Mouse (Mus musculus) erythroblast, embryonic 14.5 days (primary cell): Measurements from ENCODE around the gene Timm22. TPM values are rescaled to one million over a fixed set of nuclear protein-coding genes. Genes with fewer than 3 reads are reported as not detected.

Experiments
- H3K27me3 ChIP-seq: 2 replicates; pipeline ENCODE4 v1.6.1; 2012; ENCODE audit warnings: inconsistent platforms; ENCODE audit not compliant: control insufficient read depth
- H3K36me3 ChIP-seq: 2 replicates; pipeline ENCODE4 v1.6.1; 2012; ENCODE audit warnings: mild to moderate bottlenecking, inconsistent platforms; ENCODE audit not compliant: control insufficient read depth
- H3K4me1 ChIP-seq: 2 replicates; pipeline ENCODE4 v1.6.1; 2012; ENCODE audit warnings: inconsistent platforms; ENCODE audit not compliant: control insufficient read depth
- H3K4me3 ChIP-seq: replicated peaks from 2 replicates; pipeline ENCODE3; 2012; ENCODE audit warnings: moderate library complexity, mild to moderate bottlenecking, inconsistent platforms
- H3K9me3 ChIP-seq: 2 replicates; pipeline ENCODE4 v1.6.1; 2012; ENCODE audit warnings: low read length, inconsistent platforms, mixed read lengths; ENCODE audit not compliant: control insufficient read depth
- GATA1 ChIP-seq: IDR thresholded peaks from 2 replicates; pipeline ENCODE4 v1.6.1; 2012; ENCODE audit warnings: low read length, inconsistent platforms, mixed read lengths
- TAL1 ChIP-seq: IDR thresholded peaks from 3 replicates; pipeline ENCODE4 v1.6.1; 2012; ENCODE audit warnings: low read length, inconsistent platforms, mixed read lengths
- polyA plus RNA-seq: library from polyadenylated mRNA; stranded (reverse); fragments of >175 nt; gene quantifications from 2 replicates; pipeline ENCODE4 v1.2.3, GENCODE M21; 2012

The Timm22 gene
- polyA plus RNA-seq, 1 experiment, result 0.77 TPM

GRCm38 (mm10) chr11:76439666-76440065 lies 32.9 kb downstream of the Timm22 start:
- peaks cover 19% of the 10 kb centered on the region for H3K27me3 ChIP-seq
- no peaks in the 10 kb centered on the region for H3K4me1 ChIP-seq
- no peaks in the 10 kb centered on the region for H3K36me3 ChIP-seq
- no peaks in the 10 kb centered on the region for H3K9me3 ChIP-seq
- no peak for TF ChIP-seq TAL1
- TF ChIP-seq GATA1, result no peak
- H3K4me3 ChIP-seq, result no peak overlapping the region

GRCm38 (mm10) chr11:76445459-76445858 lies 38.7 kb downstream of the Timm22 start:
- no peak for TF ChIP-seq TAL1
- no peak for TF ChIP-seq GATA1
- Histone ChIP-seq H3K4me3 (no peak overlapping the region), H3K4me1 (no peaks in the 10 kb centered on the region), H3K27me3 (no peaks in the 10 kb centered on the region), H3K36me3 (no peaks in the 10 kb centered on the region), H3K9me3 (no peaks in the 10 kb centered on the region)

GRCm38 (mm10) chr11:76446251-76446650 lies 39.5 kb downstream of the Timm22 start:
- Histone ChIP-seq H3K27me3 (no peaks in the 10 kb centered on the region), H3K4me1 (no peaks in the 10 kb centered on the region), H3K36me3 (no peaks in the 10 kb centered on the region), H3K9me3 (no peaks in the 10 kb centered on the region), H3K4me3 (no peak overlapping the region)
- no peak for TF ChIP-seq TAL1
- TF ChIP-seq GATA1, result no peak

GRCm38 (mm10) chr11:76449520-76450201 lies 42.9 kb downstream of the Timm22 start:
- Histone ChIP-seq H3K4me1 (no peaks in the 10 kb centered on the region), H3K36me3 (no peaks in the 10 kb centered on the region), H3K27me3 (no peaks in the 10 kb centered on the region), H3K9me3 (no peaks in the 10 kb centered on the region), H3K4me3 (no peak overlapping the region)
- no peak for TF ChIP-seq GATA1
- no peak for TF ChIP-seq TAL1

GRCm38 (mm10) chr11:76450202-76450561 lies 43.4 kb downstream of the Timm22 start:
- Histone ChIP-seq H3K27me3 (no peaks in the 10 kb centered on the region), H3K9me3 (no peaks in the 10 kb centered on the region), H3K36me3 (no peaks in the 10 kb centered on the region), H3K4me3 (no peak overlapping the region), H3K4me1 (no peaks in the 10 kb centered on the region)
- no peak for TF ChIP-seq GATA1

DNA sequence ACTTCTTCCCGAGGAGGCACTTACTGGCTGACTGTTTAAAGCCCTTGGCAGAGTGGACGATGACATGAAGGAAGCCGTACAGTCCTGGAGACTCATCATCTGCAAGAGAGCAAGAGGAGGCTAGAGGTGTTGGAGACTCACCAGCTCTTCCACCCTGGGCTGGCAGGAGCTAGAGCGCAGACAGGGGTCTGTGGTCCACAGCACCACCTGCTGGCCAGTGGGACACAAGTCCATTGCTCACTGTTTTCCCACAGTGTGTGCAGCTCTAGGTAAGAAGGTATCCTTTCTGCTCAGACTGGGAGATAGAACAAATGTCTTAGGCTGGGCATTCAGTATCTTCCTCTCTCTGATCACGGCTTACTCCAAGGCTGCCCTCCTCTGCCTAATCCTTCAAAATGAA lies 47.7 kb downstream of the Timm22 start:
- Histone ChIP-seq H3K27me3 (no peaks in the 10 kb centered on the region), H3K4me3 (no peak overlapping the region), H3K4me1 (no peaks in the 10 kb centered on the region), H3K9me3 (no peaks in the 10 kb centered on the region), H3K36me3 (no peaks in the 10 kb centered on the region)
- TF ChIP-seq TAL1, result no peak
- no peak for TF ChIP-seq GATA1

GRCm38 (mm10) chr11:76456233-76456632 lies 49.5 kb downstream of the Timm22 start:
- H3K4me3 ChIP-seq, result no peak overlapping the region
- H3K4me1 ChIP-seq, result no peaks in the 10 kb centered on the region
- no peaks in the 10 kb centered on the region for H3K36me3 ChIP-seq
- H3K27me3 ChIP-seq, result no peaks in the 10 kb centered on the region
- no peaks in the 10 kb centered on the region for H3K9me3 ChIP-seq
- TF ChIP-seq GATA1 (no peak), TAL1 (no peak)

GRCm38 (mm10) chr11:76456897-76457296 lies 50.1 kb downstream of the Timm22 start:
- Histone ChIP-seq H3K36me3 (no peaks in the 10 kb centered on the region), H3K9me3 (no peaks in the 10 kb centered on the region), H3K4me1 (no peaks in the 10 kb centered on the region), H3K4me3 (no peak overlapping the region), H3K27me3 (no peaks in the 10 kb centered on the region)
- TF ChIP-seq GATA1 (no peak), TAL1 (no peak)

- no peaks in the 10 kb centered on the region for H3K36me3 ChIP-seq
- no peaks in the 10 kb centered on the region for H3K4me1 ChIP-seq
- no peak for TF ChIP-seq GATA1
- H3K27me3 ChIP-seq, result no peaks in the 10 kb centered on the region
- no peaks in the 10 kb centered on the region for H3K9me3 ChIP-seq
- no peak overlapping the region for H3K4me3 ChIP-seq
These were observed 52.0 kb downstream of the Timm22 start for GRCm38 (mm10) chr11:76458730-76459129.

- TF ChIP-seq GATA1 (no peak), TAL1 (no peak)
- Histone ChIP-seq H3K4me1 (no peaks in the 10 kb centered on the region), H3K36me3 (no peaks in the 10 kb centered on the region), H3K9me3 (no peaks in the 10 kb centered on the region), H3K27me3 (no peaks in the 10 kb centered on the region), H3K4me3 (no peak overlapping the region)
These were observed 52.7 kb downstream of the Timm22 start for GRCm38 (mm10) chr11:76459489-76459888.
